Mouse (Mus musculus) lung, postnatal 0 days (tissue): ENCODE results near the gene Ctsa. TPM values are rescaled to one million over a fixed set of nuclear protein-coding genes. Genes with fewer than 3 reads are reported as not detected.

Experiments used
- ATAC-seq: fragments of 200-750 bp; cut with Nextera tagmentation; 2 replicates; pipeline ENCODE4 v1.8.0; 2017; ENCODE audit warnings: moderate library complexity
- DNase-seq: peaks from one replicate; pipeline ENCODE4 v3.0.0-alpha.2; 2016; ENCODE audit warnings: low spot score
- H3K27ac ChIP-seq: fragments of 300-500 bp; sonication (generic); 2 replicates; pipeline ENCODE4 v1.5.1; 2014; ENCODE audit warnings: antibody characterized with exemption, mild to moderate bottlenecking, low read length, mixed read lengths
- H3K27me3 ChIP-seq: fragments of 300-500 bp; sonication (generic); replicated peaks from 2 replicates; pipeline ENCODE4 v1.6.1; 2014; ENCODE audit warnings: low read length, mixed read lengths; ENCODE audit not compliant: insufficient read depth
- H3K36me3 ChIP-seq: fragments of 300-500 bp; sonication (generic); 2 replicates; pipeline ENCODE4 v1.6.1; 2014; ENCODE audit warnings: low read length, mixed read lengths; ENCODE audit not compliant: insufficient read depth
- H3K4me1 ChIP-seq: fragments of 300-500 bp; sonication (generic); 2 replicates; pipeline ENCODE4 v1.6.1; 2014; ENCODE audit warnings: antibody characterized with exemption, low read depth, low read length, mixed read lengths; ENCODE audit not compliant: insufficient read depth
- H3K4me2 ChIP-seq: fragments of 300-500 bp; sonication (generic); replicated peaks from 2 replicates; pipeline ENCODE4 v1.6.1; 2014; ENCODE audit warnings: low read depth, mild to moderate bottlenecking, low read length, moderate library complexity, mixed read lengths
- H3K4me3 ChIP-seq: fragments of 300-500 bp; sonication (generic); 2 replicates; pipeline ENCODE4 v1.5.1; 2014; ENCODE audit warnings: low read depth, low read length
- H3K9ac ChIP-seq: fragments of 300-500 bp; sonication (generic); replicated peaks from 2 replicates; pipeline ENCODE4 v1.6.1; 2014; ENCODE audit warnings: low read depth, mild to moderate bottlenecking
- H3K9me3 ChIP-seq: fragments of 300-500 bp; sonication (generic); 2 replicates; pipeline ENCODE4 v1.6.1; 2016; ENCODE audit warnings: low read length, mixed read lengths
- CTCF ChIP-seq: IDR thresholded peaks from 2 replicates; pipeline ENCODE4 v1.5.1; 2016; ENCODE audit warnings: antibody characterized with exemption, mild to moderate bottlenecking
- EP300 ChIP-seq: IDR thresholded peaks from 2 replicates; pipeline ENCODE4 v1.6.1; 2016; ENCODE audit warnings: antibody characterized with exemption, mild to moderate bottlenecking, control low read depth
- WGBS: fragments of 180-500 bp; shearing (Covaris S2); extraction: QIAGEN DNeasy Blood & Tissue Kit; methylation state at CpG from one replicate; pipeline ENCODE4 v1.1.7; 2014; 5-methylcytosine and 5-hydroxymethylcytosine counted together
- polyA plus RNA-seq: library from polyadenylated mRNA; unstranded; fragments of >200 nt; fragmentation: Nextera tagmentation; extraction: Ambion mirVana; gene quantifications from 2 replicates; pipeline ENCODE4 v1.2.1, GENCODE M21; 2015

Gene Ctsa
- polyA plus RNA-seq: 146 and 147 TPM in 2 replicates

GRCm38 (mm10) chr2:164832748-164833301, at the start of gene Ctsa:
Gene Ctsa (plus strand): TSS chr2:164832873.
- TF ChIP-seq EP300 (no peak), CTCF (peak; percentile 83)
- Histone ChIP-seq H3K4me3 (peak within 1 kb of the TSS; percentile 55), H3K9ac (peak within 1 kb of the TSS; percentile 51), H3K9me3 (no peaks in the 10 kb centered on the region), H3K36me3 (peaks cover under 1% of the 10 kb centered on the region; the same call in 1 of the 2 replicates), H3K27ac (peak within 1 kb of the TSS; percentile 89), H3K4me2 (peak within 1 kb of the TSS; percentile 83), H3K4me1 (peaks cover 12% of the 10 kb centered on the region), H3K27me3 (no peaks in the 10 kb centered on the region)
- ATAC-seq (peak; percentile 76), DNase-seq (peak; percentile 82)
- under 1% methylated on average over 35 of the region's 35 CpGs for WGBS

GRCm38 (mm10) chr2:164783926-164784581, 48.6 kb upstream of the Ctsa start:
- Histone ChIP-seq H3K27me3 (no peaks in the 10 kb centered on the region), H3K4me1 (0 out of 2 replicates have a peak, but pooled peaks cover 8% of the 10 kb centered on the region), H3K9ac (no peak overlapping the region), H3K9me3 (no peaks in the 10 kb centered on the region), H3K36me3 (no peaks in the 10 kb centered on the region), H3K4me3 (no peak overlapping the region), H3K27ac (no peak overlapping the region), H3K4me2 (no peak overlapping the region)
- 76% methylated on average over 7 of the region's 7 CpGs for WGBS
- ATAC-seq (no peak), DNase-seq (peak; percentile 44)
- TF ChIP-seq EP300: no peak
- TF ChIP-seq CTCF: peak; percentile 59

- H3K27me3 ChIP-seq: no peaks in the 10 kb centered on the region
- no peak for ATAC-seq
- H3K9ac ChIP-seq: peak overlapping the region; percentile 70; the same call in 1 of the 2 replicates
- peak overlapping the region; percentile 96 for H3K27ac ChIP-seq
- peak overlapping the region; percentile 89 for H3K4me2 ChIP-seq
- 0 out of 2 replicates have a peak, but pooled peaks cover 8% of the 10 kb centered on the region for H3K4me1 ChIP-seq
- DNase-seq: no peak
- H3K4me3 ChIP-seq: peak overlapping the region; percentile 71
- H3K9me3 ChIP-seq: no peaks in the 10 kb centered on the region
- no peak for TF ChIP-seq EP300
- TF ChIP-seq CTCF: no peak
- WGBS: 3% methylated on average over 7 of the region's 7 CpGs
- H3K36me3 ChIP-seq: no peaks in the 10 kb centered on the region
Measured at GRCm38 (mm10) chr2:164784869-164785420, 47.7 kb upstream of the Ctsa start.

- TF ChIP-seq CTCF (peak; percentile 69), EP300 (no peak)
- peak; percentile 94 for ATAC-seq
- H3K4me2 ChIP-seq: peak within 1 kb of the TSS; percentile 89
- H3K4me3 ChIP-seq: peak within 1 kb of the TSS; percentile 71
- H3K36me3 ChIP-seq: no peaks in the 10 kb centered on the region
- WGBS: under 1% methylated on average over 59 of the region's 89 CpGs
- no peaks in the 10 kb centered on the region for H3K27me3 ChIP-seq
- peak within 1 kb of the TSS; percentile 70 for H3K9ac ChIP-seq
- DNase-seq: peak; percentile 95
- peak within 1 kb of the TSS; percentile 96 for H3K27ac ChIP-seq
- no peaks in the 10 kb centered on the region for H3K9me3 ChIP-seq
- H3K4me1 ChIP-seq: 0 out of 2 replicates have a peak, but pooled peaks cover 8% of the 10 kb centered on the region
Measured at GRCm38 (mm10) chr2:164785481-164786387, 46.9 kb upstream of the Ctsa start, which contains the start of gene Snx21. Gene Snx21 (plus strand): TSS chr2:164785823.

- peak; percentile 80 for DNase-seq
- H3K4me2 ChIP-seq: peak overlapping the region; percentile 89
- no peaks in the 10 kb centered on the region for H3K27me3 ChIP-seq
- H3K4me1 ChIP-seq: 0 out of 2 replicates have a peak, but pooled peaks cover 8% of the 10 kb centered on the region
- peak overlapping the region; percentile 71 for H3K4me3 ChIP-seq
- H3K9ac ChIP-seq: peak overlapping the region; percentile 70
- 5% methylated on average over 15 of the region's 15 CpGs for WGBS
- TF ChIP-seq CTCF: no peak
- peak; percentile 32 for ATAC-seq
- H3K27ac ChIP-seq: peak overlapping the region; percentile 96
- no peaks in the 10 kb centered on the region for H3K9me3 ChIP-seq
- no peaks in the 10 kb centered on the region for H3K36me3 ChIP-seq
Measured at GRCm38 (mm10) chr2:164786388-164786885, 46.2 kb upstream of the Ctsa start.
